Mouse (Mus musculus) intestine, embryonic 14.5 days (tissue): Measurements from ENCODE around the gene Klhl6. TPM values are rescaled to one million over a fixed set of nuclear protein-coding genes. Genes with fewer than 3 reads are reported as not detected.

ENCODE experiments used
- ATAC-seq: fragments of 200-750 bp; cut with Nextera tagmentation; replicated peaks from 2 replicates; pipeline ENCODE4 v1.8.0; 2017; ENCODE audit warnings: low read depth, moderate number of reproducible peaks, moderate TSS enrichment, moderate library complexity; ENCODE audit not compliant: low FRiP score, low TSS enrichment
- DNase-seq: peaks from one replicate; pipeline ENCODE4 v3.0.0-alpha.2; 2018; ENCODE audit warnings: low spot score
- H3K27ac ChIP-seq: fragments of 300-500 bp; sonication (generic); 2 replicates; pipeline ENCODE4 v1.5.1; 2014; ENCODE audit warnings: low read depth, mild to moderate bottlenecking, control low read depth
- H3K27me3 ChIP-seq: fragments of 300-500 bp; sonication (generic); replicated peaks from 2 replicates; pipeline ENCODE4 v1.6.1; 2014; ENCODE audit warnings: low read length, control low read depth; ENCODE audit not compliant: control insufficient read depth, insufficient read depth
- H3K36me3 ChIP-seq: fragments of 300-500 bp; sonication (generic); 2 replicates; pipeline ENCODE4 v1.6.1; 2014; ENCODE audit warnings: low read length, control low read depth; ENCODE audit not compliant: control insufficient read depth, insufficient read depth
- H3K4me1 ChIP-seq: fragments of 300-500 bp; sonication (generic); replicated peaks from 2 replicates; pipeline ENCODE4 v1.6.1; 2014; ENCODE audit warnings: low read length, control low read depth, mixed read lengths; ENCODE audit not compliant: control insufficient read depth, insufficient read depth
- H3K4me2 ChIP-seq: fragments of 300-500 bp; sonication (generic); 2 replicates; pipeline ENCODE4 v1.6.1; 2014; ENCODE audit warnings: low read length
- H3K4me3 ChIP-seq: fragments of 300-500 bp; sonication (generic); 2 replicates; pipeline ENCODE4 v1.5.1; 2014; ENCODE audit warnings: low read depth, low read length, control low read depth, mixed read lengths
- H3K9ac ChIP-seq: fragments of 300-500 bp; sonication (generic); 2 replicates; pipeline ENCODE4 v1.6.1; 2014; ENCODE audit warnings: mild to moderate bottlenecking, low read length
- H3K9me3 ChIP-seq: fragments of 300-500 bp; sonication (generic); 2 replicates; pipeline ENCODE4 v1.6.1; 2016; ENCODE audit warnings: low read length, control low read depth; ENCODE audit not compliant: control insufficient read depth
- WGBS: fragments of 180-500 bp; shearing (Covaris S2); extraction: QIAGEN DNeasy Blood & Tissue Kit; methylation state at CpG from one replicate; pipeline ENCODE4 v1.1.7; 2014; 5-methylcytosine and 5-hydroxymethylcytosine counted together
- polyA plus RNA-seq: library from polyadenylated mRNA; unstranded; fragments of >200 nt; fragmentation: Nextera tagmentation; extraction: Ambion mirVana; gene quantifications from 2 replicates; pipeline ENCODE4 v1.2.1, GENCODE M21; 2014

Klhl6 gene
- polyA plus RNA-seq, 1 experiment from 2014 or later: 8.3 TPM

GRCm38 (mm10) chr16:19995818-19996217, 13.0 kb upstream of the Klhl6 start:
- no peak overlapping the region for H3K4me2 ChIP-seq
- DNase-seq (no peak), ATAC-seq (no peak)
- H3K27ac ChIP-seq: no peak overlapping the region
- H3K27me3 ChIP-seq: no peaks in the 10 kb centered on the region
- no peak overlapping the region for H3K4me3 ChIP-seq
- H3K4me1 ChIP-seq: no peaks in the 10 kb centered on the region
- no peaks in the 10 kb centered on the region for H3K9me3 ChIP-seq
- H3K9ac ChIP-seq: no peak overlapping the region
- no peaks in the 10 kb centered on the region for H3K36me3 ChIP-seq

GRCm38 (mm10) chr16:19993278-19993677, 10.4 kb upstream of the Klhl6 start:
- no peak for ATAC-seq
- 94% methylated on average over 3 of the region's 3 CpGs for WGBS
- 0 out of 2 replicates have a peak, but pooled peaks cover 7% of the 10 kb centered on the region for H3K9me3 ChIP-seq
- H3K4me2 ChIP-seq: no peak overlapping the region
- no peaks in the 10 kb centered on the region for H3K4me1 ChIP-seq
- no peak overlapping the region for H3K27ac ChIP-seq
- H3K36me3 ChIP-seq: no peaks in the 10 kb centered on the region
- H3K9ac ChIP-seq: no peak overlapping the region
- no peaks in the 10 kb centered on the region for H3K27me3 ChIP-seq
- no peak for DNase-seq
- no peak overlapping the region for H3K4me3 ChIP-seq

GRCm38 (mm10) chr16:19990536-19990935, 7.7 kb upstream of the Klhl6 start:
- Histone ChIP-seq H3K9me3 (0 out of 2 replicates have a peak, but pooled peaks cover 7% of the 10 kb centered on the region), H3K4me1 (no peaks in the 10 kb centered on the region), H3K27me3 (no peaks in the 10 kb centered on the region), H3K4me2 (no peak overlapping the region), H3K27ac (no peak overlapping the region), H3K9ac (no peak overlapping the region), H3K4me3 (no peak overlapping the region), H3K36me3 (no peaks in the 10 kb centered on the region)
- DNase-seq (no peak), ATAC-seq (no peak)

GRCm38 (mm10) chr16:19987589-19987988, 4.8 kb upstream of the Klhl6 start:
- Histone ChIP-seq H3K9ac (no peak overlapping the region), H3K36me3 (no peaks in the 10 kb centered on the region), H3K4me1 (peaks cover 6% of the 10 kb centered on the region; the same call in 1 of the 2 replicates), H3K4me2 (no peak overlapping the region), H3K27ac (no peak overlapping the region), H3K27me3 (no peaks in the 10 kb centered on the region), H3K9me3 (0 out of 2 replicates have a peak, but pooled peaks cover 7% of the 10 kb centered on the region), H3K4me3 (no peak overlapping the region)
- DNase-seq (no peak), ATAC-seq (no peak)
- WGBS: 94% methylated on average over 2 of the region's 2 CpGs

- no peaks in the 10 kb centered on the region for H3K36me3 ChIP-seq
- H3K27ac ChIP-seq: no peak overlapping the region
- no peak overlapping the region for H3K4me3 ChIP-seq
- WGBS: 89% methylated on average over 2 of the region's 2 CpGs
- peaks cover 6% of the 10 kb centered on the region; the same call in 1 of the 2 replicates for H3K4me1 ChIP-seq
- H3K27me3 ChIP-seq: no peaks in the 10 kb centered on the region
- 0 out of 2 replicates have a peak, but pooled peaks cover 5% of the 10 kb centered on the region for H3K9me3 ChIP-seq
- H3K4me2 ChIP-seq: no peak overlapping the region
- ATAC-seq (no peak), DNase-seq (no peak)
- H3K9ac ChIP-seq: no peak overlapping the region
Measured at GRCm38 (mm10) chr16:19984884-19985643, 2.2 kb upstream of the Klhl6 start.

- WGBS: 79% methylated on average over 4 of the region's 4 CpGs
- Histone ChIP-seq H3K27ac (no peak overlapping the region), H3K27me3 (no peaks in the 10 kb centered on the region), H3K4me3 (no peak overlapping the region), H3K4me1 (peaks cover 6% of the 10 kb centered on the region), H3K9me3 (no peaks in the 10 kb centered on the region), H3K9ac (no peak overlapping the region), H3K36me3 (no peaks in the 10 kb centered on the region), H3K4me2 (no peak overlapping the region)
- DNase-seq (no peak), ATAC-seq (no peak)
Measured at GRCm38 (mm10) chr16:19983559-19983958, 722 bp upstream of the Klhl6 start.

GRCm38 (mm10) chr16:19981684-19982083, 1.2 kb downstream of the Klhl6 start:
- no peak for ATAC-seq
- 75% methylated on average over 2 of the region's 2 CpGs for WGBS
- DNase-seq: no peak

GRCm38 (mm10) chr16:19981006-19981405, 1.8 kb downstream of the Klhl6 start:
- H3K9ac ChIP-seq: no peak overlapping the region
- no peak overlapping the region for H3K4me3 ChIP-seq
- DNase-seq: no peak
- no peak overlapping the region for H3K27ac ChIP-seq
- peak overlapping the region; percentile 25 for H3K4me2 ChIP-seq
- no peak for ATAC-seq
- H3K4me1 ChIP-seq: peaks cover 6% of the 10 kb centered on the region
- WGBS: 90% methylated on average over 3 of the region's 3 CpGs
- H3K27me3 ChIP-seq: no peaks in the 10 kb centered on the region
- H3K9me3 ChIP-seq: no peaks in the 10 kb centered on the region
- H3K36me3 ChIP-seq: no peaks in the 10 kb centered on the region

More at GRCm38 (mm10) chr16:19981684-19982083, 1.2 kb downstream of the Klhl6 start:
- Histone ChIP-seq H3K4me3 (0 out of 2 replicates have a peak overlapping the region, but pooled peaks have one; percentile 8), H3K27ac (no peak overlapping the region), H3K4me2 (peak overlapping the region; percentile 29), H3K4me1 (peaks cover 6% of the 10 kb centered on the region), H3K36me3 (no peaks in the 10 kb centered on the region), H3K9me3 (no peaks in the 10 kb centered on the region), H3K27me3 (no peaks in the 10 kb centered on the region), H3K9ac (no peak overlapping the region)

GRCm38 (mm10) chr16:19979755-19980154, 3.1 kb downstream of the Klhl6 start:
- Histone ChIP-seq H3K4me1 (peaks cover 6% of the 10 kb centered on the region), H3K9ac (no peak overlapping the region), H3K4me2 (no peak overlapping the region), H3K4me3 (no peak overlapping the region), H3K9me3 (no peaks in the 10 kb centered on the region), H3K27me3 (no peaks in the 10 kb centered on the region), H3K27ac (no peak overlapping the region), H3K36me3 (no peaks in the 10 kb centered on the region)
- ATAC-seq: no peak
- 67% methylated on average over 2 of the region's 2 CpGs for WGBS
- DNase-seq: no peak
